Mouse (Mus musculus): ENCODE results near the gene Kcnn4. TPM values are rescaled to one million over a fixed set of nuclear protein-coding genes. Genes with fewer than 3 reads are reported as not detected.

Gene Kcnn4
- polyA plus RNA-seq, 1 experiment from 2014 or later, result 0.45 TPM

- H3K27ac ChIP-seq (replicated peaks; ENCODE audit: low read depth, low read length), result no peak overlapping the region
- H3K4me2 ChIP-seq (ENCODE audit: low read length), result no peak overlapping the region
- no peak overlapping the region for H3K4me3 ChIP-seq (replicated peaks; ENCODE audit: low read depth, low read length)
- ATAC-seq (ENCODE audit: low FRiP score, low TSS enrichment) (no peak), DNase-seq (peak; percentile 92)
- no peak overlapping the region for H3K9ac ChIP-seq (replicated peaks; ENCODE audit: low read length)
- no peaks in the 10 kb centered on the region for H3K4me1 ChIP-seq (ENCODE audit: control insufficient read depth, insufficient read depth, low read length)
- no peaks in the 10 kb centered on the region for H3K27me3 ChIP-seq (ENCODE audit: control insufficient read depth, insufficient read depth, low read length)
- no peaks in the 10 kb centered on the region for H3K9me3 ChIP-seq (ENCODE audit: control insufficient read depth, low read length)
- no peaks in the 10 kb centered on the region for H3K36me3 ChIP-seq (ENCODE audit: control insufficient read depth, insufficient read depth, low read length)
- WGBS, result 17% methylated on average over 5 of the region's 5 CpGs
Measured at GRCm38 (mm10) chr7:24335699-24336309, 34.3 kb upstream of the Kcnn4 start.

GRCm38 (mm10) chr7:24338241-24338640 is 31.8 kb upstream of the Kcnn4 start:
- H3K27ac ChIP-seq (replicated peaks; ENCODE audit: low read depth, low read length), result no peak overlapping the region
- 52% methylated on average over 2 of the region's 2 CpGs for WGBS
- no peak overlapping the region for H3K9ac ChIP-seq (replicated peaks; ENCODE audit: low read length)
- no peaks in the 10 kb centered on the region for H3K4me1 ChIP-seq (ENCODE audit: control insufficient read depth, insufficient read depth, low read length)
- DNase-seq (no peak), ATAC-seq (ENCODE audit: low FRiP score, low TSS enrichment) (no peak)
- no peak overlapping the region for H3K4me3 ChIP-seq (replicated peaks; ENCODE audit: low read depth, low read length)
- no peaks in the 10 kb centered on the region for H3K36me3 ChIP-seq (ENCODE audit: control insufficient read depth, insufficient read depth, low read length)
- H3K4me2 ChIP-seq (ENCODE audit: low read length), result no peak overlapping the region
- H3K9me3 ChIP-seq (ENCODE audit: control insufficient read depth, low read length), result no peaks in the 10 kb centered on the region
- no peaks in the 10 kb centered on the region for H3K27me3 ChIP-seq (ENCODE audit: control insufficient read depth, insufficient read depth, low read length)

GRCm38 (mm10) chr7:24343701-24344272 is 26.3 kb upstream of the Kcnn4 start:
- no peaks in the 10 kb centered on the region for H3K9me3 ChIP-seq (ENCODE audit: control insufficient read depth, low read length)
- no peaks in the 10 kb centered on the region for H3K4me1 ChIP-seq (ENCODE audit: control insufficient read depth, insufficient read depth, low read length)
- WGBS, result 63% methylated on average over 7 of the region's 7 CpGs
- H3K27ac ChIP-seq (replicated peaks; ENCODE audit: low read depth, low read length), result no peak overlapping the region
- no peak overlapping the region for H3K9ac ChIP-seq (replicated peaks; ENCODE audit: low read length)
- H3K27me3 ChIP-seq (ENCODE audit: control insufficient read depth, insufficient read depth, low read length), result no peaks in the 10 kb centered on the region
- no peaks in the 10 kb centered on the region for H3K36me3 ChIP-seq (ENCODE audit: control insufficient read depth, insufficient read depth, low read length)
- no peak for ATAC-seq (ENCODE audit: low FRiP score, low TSS enrichment)
- no peak overlapping the region for H3K4me2 ChIP-seq (ENCODE audit: low read length)
- H3K4me3 ChIP-seq (replicated peaks; ENCODE audit: low read depth, low read length), result no peak overlapping the region
- no peak for DNase-seq

- DNase-seq (no peak), ATAC-seq (ENCODE audit: low FRiP score, low TSS enrichment) (no peak)
- 70% methylated on average over 5 of the region's 5 CpGs for WGBS
- Histone ChIP-seq H3K4me3 (replicated peaks; ENCODE audit: low read depth, low read length) (no peak overlapping the region), H3K36me3 (ENCODE audit: control insufficient read depth, insufficient read depth, low read length) (no peaks in the 10 kb centered on the region), H3K4me2 (ENCODE audit: low read length) (no peak overlapping the region), H3K9ac (replicated peaks; ENCODE audit: low read length) (no peak overlapping the region), H3K27me3 (ENCODE audit: control insufficient read depth, insufficient read depth, low read length) (no peaks in the 10 kb centered on the region), H3K9me3 (ENCODE audit: control insufficient read depth, low read length) (no peaks in the 10 kb centered on the region), H3K4me1 (ENCODE audit: control insufficient read depth, insufficient read depth, low read length) (no peaks in the 10 kb centered on the region), H3K27ac (replicated peaks; ENCODE audit: low read depth, low read length) (no peak overlapping the region)
Measured at GRCm38 (mm10) chr7:24346444-24346843, 23.6 kb upstream of the Kcnn4 start.

- H3K9me3 ChIP-seq (ENCODE audit: control insufficient read depth, low read length), result no peaks in the 10 kb centered on the region
- DNase-seq, result no peak
- no peaks in the 10 kb centered on the region for H3K27me3 ChIP-seq (ENCODE audit: control insufficient read depth, insufficient read depth, low read length)
- H3K4me1 ChIP-seq (ENCODE audit: control insufficient read depth, insufficient read depth, low read length), result no peaks in the 10 kb centered on the region
- no peaks in the 10 kb centered on the region for H3K36me3 ChIP-seq (ENCODE audit: control insufficient read depth, insufficient read depth, low read length)
- ATAC-seq (ENCODE audit: low FRiP score, low TSS enrichment), result no peak
- H3K9ac ChIP-seq (replicated peaks; ENCODE audit: low read length), result no peak within 1 kb of the TSS
- no peak within 1 kb of the TSS for H3K4me2 ChIP-seq (ENCODE audit: low read length)
- no peak within 1 kb of the TSS for H3K4me3 ChIP-seq (replicated peaks; ENCODE audit: low read depth, low read length)
- H3K27ac ChIP-seq (replicated peaks; ENCODE audit: low read depth, low read length), result no peak within 1 kb of the TSS
- WGBS, result 45% methylated on average over 6 of the region's 6 CpGs
Measured at GRCm38 (mm10) chr7:24348896-24349295, 21.2 kb upstream of the Kcnn4 start, which contains the start of gene Lypd5. Gene Lypd5, plus strand, starts transcription at chr7:24349196.

- Histone ChIP-seq H3K9me3 (ENCODE audit: control insufficient read depth, low read length) (no peaks in the 10 kb centered on the region; the same call in 1 of the 2 replicates), H3K36me3 (ENCODE audit: control insufficient read depth, insufficient read depth, low read length) (no peaks in the 10 kb centered on the region), H3K27ac (replicated peaks; ENCODE audit: low read depth, low read length) (no peak overlapping the region), H3K4me1 (ENCODE audit: control insufficient read depth, insufficient read depth, low read length) (no peaks in the 10 kb centered on the region), H3K27me3 (ENCODE audit: control insufficient read depth, insufficient read depth, low read length) (no peaks in the 10 kb centered on the region), H3K9ac (replicated peaks; ENCODE audit: low read length) (no peak overlapping the region), H3K4me2 (ENCODE audit: low read length) (no peak overlapping the region), H3K4me3 (replicated peaks; ENCODE audit: low read depth, low read length) (no peak overlapping the region)
- DNase-seq (no peak), ATAC-seq (ENCODE audit: low FRiP score, low TSS enrichment) (no peak)
- 86% methylated on average over 6 of the region's 6 CpGs for WGBS
Measured at GRCm38 (mm10) chr7:24355646-24356045, 14.4 kb upstream of the Kcnn4 start.

GRCm38 (mm10) chr7:24356081-24356480 is 14.0 kb upstream of the Kcnn4 start:
- Histone ChIP-seq H3K27me3 (ENCODE audit: control insufficient read depth, insufficient read depth, low read length) (no peaks in the 10 kb centered on the region), H3K27ac (replicated peaks; ENCODE audit: low read depth, low read length) (no peak overlapping the region), H3K36me3 (ENCODE audit: control insufficient read depth, insufficient read depth, low read length) (no peaks in the 10 kb centered on the region), H3K4me2 (ENCODE audit: low read length) (no peak overlapping the region), H3K9me3 (ENCODE audit: control insufficient read depth, low read length) (no peaks in the 10 kb centered on the region; the same call in 1 of the 2 replicates), H3K9ac (replicated peaks; ENCODE audit: low read length) (no peak overlapping the region), H3K4me1 (ENCODE audit: control insufficient read depth, insufficient read depth, low read length) (no peaks in the 10 kb centered on the region), H3K4me3 (replicated peaks; ENCODE audit: low read depth, low read length) (no peak overlapping the region)
- WGBS, result 82% methylated on average over 10 of the region's 10 CpGs
- no peak for DNase-seq
- no peak for ATAC-seq (ENCODE audit: low FRiP score, low TSS enrichment)

GRCm38 (mm10) chr7:24357899-24358298 is 12.2 kb upstream of the Kcnn4 start:
- WGBS, result 52% methylated on average over 4 of the region's 4 CpGs
- ATAC-seq (ENCODE audit: low FRiP score, low TSS enrichment), result no peak
- no peak overlapping the region for H3K4me2 ChIP-seq (ENCODE audit: low read length)
- H3K4me3 ChIP-seq (replicated peaks; ENCODE audit: low read depth, low read length), result no peak overlapping the region
- H3K9me3 ChIP-seq (ENCODE audit: control insufficient read depth, low read length), result no peaks in the 10 kb centered on the region; the same call in 1 of the 2 replicates
- H3K36me3 ChIP-seq (ENCODE audit: control insufficient read depth, insufficient read depth, low read length), result no peaks in the 10 kb centered on the region
- DNase-seq, result no peak
- H3K4me1 ChIP-seq (ENCODE audit: control insufficient read depth, insufficient read depth, low read length), result no peaks in the 10 kb centered on the region
- no peak overlapping the region for H3K27ac ChIP-seq (replicated peaks; ENCODE audit: low read depth, low read length)
- no peak overlapping the region for H3K9ac ChIP-seq (replicated peaks; ENCODE audit: low read length)
- no peaks in the 10 kb centered on the region for H3K27me3 ChIP-seq (ENCODE audit: control insufficient read depth, insufficient read depth, low read length)

- DNase-seq (no peak), ATAC-seq (ENCODE audit: low FRiP score, low TSS enrichment) (no peak)
- no peak overlapping the region for H3K4me2 ChIP-seq (ENCODE audit: low read length)
- H3K27me3 ChIP-seq (ENCODE audit: control insufficient read depth, insufficient read depth, low read length), result no peaks in the 10 kb centered on the region
- 32% methylated on average over 9 of the region's 9 CpGs for WGBS
- no peaks in the 10 kb centered on the region; the same call in 1 of the 2 replicates for H3K9me3 ChIP-seq (ENCODE audit: control insufficient read depth, low read length)
- no peak overlapping the region for H3K4me3 ChIP-seq (replicated peaks; ENCODE audit: low read depth, low read length)
- no peaks in the 10 kb centered on the region for H3K36me3 ChIP-seq (ENCODE audit: control insufficient read depth, insufficient read depth, low read length)
- H3K27ac ChIP-seq (replicated peaks; ENCODE audit: low read depth, low read length), result no peak overlapping the region
- no peak overlapping the region for H3K9ac ChIP-seq (replicated peaks; ENCODE audit: low read length)
- H3K4me1 ChIP-seq (ENCODE audit: control insufficient read depth, insufficient read depth, low read length), result no peaks in the 10 kb centered on the region
Measured at GRCm38 (mm10) chr7:24359269-24359668, 10.8 kb upstream of the Kcnn4 start.

All from midbrain, embryonic 14.5 days (tissue).